Mouse (Mus musculus): ENCODE results near the gene Gm49711.

- no peak for TF ChIP-seq CTCF (IDR thresholded peaks at IDR 0.05; ENCODE audit: low read depth)
- TF ChIP-seq EP300 (optimal IDR thresholded peaks at IDR 0.05), result no peak
These were observed 18.7 kb downstream of the Gm49711 start for GRCm38 (mm10) chr16:92076797-92077196.
